Comparison of ENCODE assay signal across 9 mouse cellular contexts in genomic region chr9:44111909-44112308, GRCm38 (mm10). TPM values are rescaled to one million over a fixed set of nuclear protein-coding genes. Genes with fewer than 3 reads are reported as not detected.
A peak's percentile ranks its signal among the peaks of the same experiment; 100 is the strongest.
DNase-seq lines count a peak whose midpoint lies in the region; ATAC-seq and TF ChIP-seq lines count a peak whose summit lies in the region.
"Not testable (repeated sequence)": the region's sequence is repeated elsewhere in the genome, so short reads cannot be mapped to it uniquely, and the experiment has no call there.
"Had no signal": no experiment of that assay in that cellular context is flagged by ENCODE, and none has a peak within 500 bp of the region (broad histone marks: within the 10 kb centered on the region; RNA-seq: fewer than 3 reads in every experiment).

No protein-coding gene starts in this region.

- CTCF ChIA-PET in Patski (lab: Charles Lee) = not testable (repeated sequence)

- not testable (repeated sequence) for TF ChIP-seq EP300 in liver, postnatal 0 days (IDR thresholded peaks at IDR 0.05; ENCODE audit: low read depth)

- DNase-seq in Patski (ENCODE audit: low read depth, low spot score); forebrain, embryonic 11.5 days (ENCODE audit: low spot score); intestine, embryonic 14.5 days (ENCODE audit: low spot score); liver, postnatal 0 days: not testable (repeated sequence)

- TF ChIP-seq CTCF in Patski (IDR thresholded peaks at IDR 0.05); liver, postnatal 0 days (IDR thresholded peaks at IDR 0.05; ENCODE audit: low read depth): not testable (repeated sequence)

- TF ChIP-seq POLR2A in myocyte (IDR thresholded peaks at IDR 0.05; ENCODE audit: insufficient read length, low read depth) = not testable (repeated sequence)

- not testable (repeated sequence) for H3K36me3 ChIP-seq in forebrain, embryonic 11.5 days (ENCODE audit: control insufficient read depth, insufficient read depth, low read length); intestine, embryonic 14.5 days (ENCODE audit: control insufficient read depth, insufficient read depth, low read length); myocyte (ENCODE audit: control insufficient read depth, insufficient read depth)
- H3K36me3 ChIP-seq in heart, embryonic 13.5 days = peaks cover 14% of the 10 kb centered on the region
- peaks cover 27% of the 10 kb centered on the region for H3K36me3 ChIP-seq in limb, embryonic 12.5 days
- peaks cover 11% of the 10 kb centered on the region; the same call in 1 of the 2 replicates for H3K36me3 ChIP-seq in liver, postnatal 0 days (replicated peaks; ENCODE audit: insufficient read depth, low read length)

- in situ Hi-C loops in Patski (cut with MboI; ENCODE audit: low pct_unique_long_range_greater_than_20kb) = not testable (repeated sequence)

- 77% methylated on average over 9 of the region's 12 CpGs for WGBS in forebrain, embryonic 11.5 days
- 57% methylated on average over 10 of the region's 12 CpGs for WGBS in heart, embryonic 13.5 days
- 59% methylated on average over 9 of the region's 12 CpGs for WGBS in intestine, embryonic 14.5 days
- 71% methylated on average over 10 of the region's 12 CpGs for WGBS in limb, embryonic 12.5 days
- 64% methylated on average over 9 of the region's 12 CpGs for WGBS in liver, postnatal 0 days (ENCODE audit: insufficient replicate concordance)

- H3K9ac ChIP-seq in forebrain, embryonic 11.5 days (ENCODE audit: low read length); intestine, embryonic 14.5 days (ENCODE audit: low read length); limb, embryonic 12.5 days (replicated peaks); liver, postnatal 0 days (replicated peaks): not testable (repeated sequence)
- peak overlapping the region; percentile 70 for H3K9ac ChIP-seq in heart, embryonic 13.5 days

- peaks cover 25% of the 10 kb centered on the region for H3K4me1 ChIP-seq in forebrain, embryonic 11.5 days (replicated peaks; ENCODE audit: control insufficient read depth, insufficient read depth, low read length)
- H3K4me1 ChIP-seq in heart, embryonic 13.5 days = peaks cover 56% of the 10 kb centered on the region
- peaks cover 37% of the 10 kb centered on the region for H3K4me1 ChIP-seq in intestine, embryonic 14.5 days (replicated peaks; ENCODE audit: control insufficient read depth, insufficient read depth, low read length)
- peaks cover 47% of the 10 kb centered on the region for H3K4me1 ChIP-seq in limb, embryonic 12.5 days (replicated peaks)
- peaks cover 28% of the 10 kb centered on the region for H3K4me1 ChIP-seq in liver, postnatal 0 days (ENCODE audit: insufficient read depth)

- POLR2A ChIA-PET in Patski (lab: Charles Lee) = not testable (repeated sequence)

- H3ac ChIP-seq in myocyte (ENCODE audit: control insufficient read depth, insufficient read length) = not testable (repeated sequence)

- not testable (repeated sequence) for H3K4me3 ChIP-seq in forebrain, embryonic 11.5 days (ENCODE audit: low read depth, low read length); intestine, embryonic 14.5 days (ENCODE audit: low read depth, low read length)
- peak overlapping the region; percentile 65 for H3K4me3 ChIP-seq in heart, embryonic 13.5 days
- H3K4me3 ChIP-seq in limb, embryonic 12.5 days (replicated peaks) = peak overlapping the region; percentile 82
- peak overlapping the region; percentile 88; the same call in 1 of the 2 replicates for H3K4me3 ChIP-seq in liver, postnatal 0 days (ENCODE audit: low read depth, low read length)
- peak overlapping the region; percentile 45 for H3K4me3 ChIP-seq in myocyte

- H3K79me2 ChIP-seq in myocyte (ENCODE audit: control insufficient read depth, insufficient read depth) = peaks cover 34% of the 10 kb centered on the region

- H3K27ac ChIP-seq in forebrain, embryonic 11.5 days (ENCODE audit: low read depth, low read length); heart, embryonic 13.5 days (replicated peaks); intestine, embryonic 14.5 days (ENCODE audit: low read depth); limb, embryonic 12.5 days; liver, postnatal 0 days (ENCODE audit: low read depth): not testable (repeated sequence)

- not testable (repeated sequence) for H3K27me3 ChIP-seq in Patski; forebrain, embryonic 11.5 days (ENCODE audit: control insufficient read depth, insufficient read depth, low read length); heart, embryonic 13.5 days (replicated peaks); intestine, embryonic 14.5 days (replicated peaks; ENCODE audit: control insufficient read depth, insufficient read depth, low read length); limb, embryonic 12.5 days; liver, postnatal 0 days (ENCODE audit: insufficient read depth, low read length); myocyte (ENCODE audit: control insufficient read depth, insufficient read depth, insufficient read length)

- ATAC-seq in Patski = peak; percentile 10
- not testable (repeated sequence) for ATAC-seq in forebrain, embryonic 11.5 days (replicated peaks; ENCODE audit: low FRiP score); heart, embryonic 13.5 days (ENCODE audit: extremely low read depth, insufficient number of reproducible peaks, low FRiP score, low TSS enrichment); intestine, embryonic 14.5 days (replicated peaks; ENCODE audit: low FRiP score, low TSS enrichment, low read depth); limb, embryonic 12.5 days (ENCODE audit: insufficient number of reproducible peaks, insufficient read depth, low FRiP score, low TSS enrichment, low read depth); liver, postnatal 0 days

- H3K9me3 ChIP-seq in forebrain, embryonic 11.5 days (ENCODE audit: control insufficient read depth, low read length); heart, embryonic 13.5 days; intestine, embryonic 14.5 days (ENCODE audit: control insufficient read depth, low read length); limb, embryonic 12.5 days; liver, postnatal 0 days (ENCODE audit: low read length): not testable (repeated sequence)

- H3K4me2 ChIP-seq in forebrain, embryonic 11.5 days (ENCODE audit: low read depth, low read length, severe bottlenecking) = peak overlapping the region; percentile 55; the same call in 1 of the 2 replicates
- H3K4me2 ChIP-seq in heart, embryonic 13.5 days = peak overlapping the region; percentile 72
- H3K4me2 ChIP-seq in intestine, embryonic 14.5 days (ENCODE audit: low read length) = peak overlapping the region; percentile 47
- peak overlapping the region; percentile 65 for H3K4me2 ChIP-seq in limb, embryonic 12.5 days
- peak overlapping the region; percentile 26; the same call in 1 of the 2 replicates for H3K4me2 ChIP-seq in liver, postnatal 0 days (ENCODE audit: low read depth, low read length)
- peak overlapping the region; percentile 68 for H3K4me2 ChIP-seq in myocyte (ENCODE audit: low read depth)

RNA-seq across cellular contexts. Expression of gene Gm49380, which starts 1.4 kb away (rescaled TPM):
- polyA plus RNA-seq in Patski (2021) (0.08 TPM), myocyte (2012; fragmentation: generic; extraction: Trizol) (0.02 TPM)
- 0.97 TPM in 1 of 2 replicates, not detected in the other for polyA plus RNA-seq in forebrain, embryonic 11.5 days (2014; fragmentation: Nextera tagmentation; extraction: Ambion mirVana)
- polyA plus RNA-seq in heart, embryonic 13.5 days (2015; fragmentation: Nextera tagmentation; extraction: Ambion mirVana) = not detected in 2 replicates
- 0.14 and 0.36 TPM in 2 replicates for polyA plus RNA-seq in intestine, embryonic 14.5 days (2014; fragmentation: Nextera tagmentation; extraction: Ambion mirVana)
- polyA plus RNA-seq in limb, embryonic 12.5 days (2016; fragmentation: Nextera tagmentation; extraction: Ambion mirVana) = 0.08 and 0.17 TPM in 2 replicates
- not detected in 2 replicates for polyA plus RNA-seq in liver, postnatal 0 days (2015; fragmentation: Nextera tagmentation; extraction: Ambion mirVana)
- polyA plus RNA-seq: hindbrain, postnatal 0 days had no signal

RNA-seq across cellular contexts. Expression of gene Rnf26, which starts 1.4 kb away (rescaled TPM):
- 38.4 TPM for polyA plus RNA-seq in Patski (2021)
- polyA plus RNA-seq in forebrain, embryonic 11.5 days (2014; fragmentation: Nextera tagmentation; extraction: Ambion mirVana) = 82.3 and 85.2 TPM in 2 replicates
- polyA plus RNA-seq in heart, embryonic 13.5 days (2015; fragmentation: Nextera tagmentation; extraction: Ambion mirVana) = 38.5 and 39.3 TPM in 2 replicates
- polyA plus RNA-seq in intestine, embryonic 14.5 days (2014; fragmentation: Nextera tagmentation; extraction: Ambion mirVana) = 70.2 and 75.7 TPM in 2 replicates
- polyA plus RNA-seq in limb, embryonic 12.5 days (2016; fragmentation: Nextera tagmentation; extraction: Ambion mirVana) = 89.6 and 91.4 TPM in 2 replicates
- 17.9 and 18.8 TPM in 2 replicates for polyA plus RNA-seq in liver, postnatal 0 days (2015; fragmentation: Nextera tagmentation; extraction: Ambion mirVana)
- polyA plus RNA-seq in myocyte (2012; fragmentation: generic; extraction: Trizol) = 29.5 TPM

RNA-seq across cellular contexts. Expression of gene C1qtnf5, which starts 4.9 kb away (rescaled TPM):
- polyA plus RNA-seq in Patski (2021) = 0.15 TPM
- polyA plus RNA-seq in forebrain, embryonic 11.5 days (2014; fragmentation: Nextera tagmentation; extraction: Ambion mirVana) = 0.47 and 0.79 TPM in 2 replicates
- 1.1 and 2.1 TPM in 2 replicates for polyA plus RNA-seq in heart, embryonic 13.5 days (2015; fragmentation: Nextera tagmentation; extraction: Ambion mirVana)
- 3.2 and 3.4 TPM in 2 replicates for polyA plus RNA-seq in intestine, embryonic 14.5 days (2014; fragmentation: Nextera tagmentation; extraction: Ambion mirVana)
- 0.84 TPM in 1 of 2 replicates, not detected in the other for polyA plus RNA-seq in limb, embryonic 12.5 days (2016; fragmentation: Nextera tagmentation; extraction: Ambion mirVana)
- 1.0 and 1.3 TPM in 2 replicates for polyA plus RNA-seq in liver, postnatal 0 days (2015; fragmentation: Nextera tagmentation; extraction: Ambion mirVana)
- polyA plus RNA-seq in myocyte (2012; fragmentation: generic; extraction: Trizol) = 0.61 TPM

RNA-seq across cellular contexts. Expression of gene Mfrp, which starts 10.4 kb away (rescaled TPM):
- polyA plus RNA-seq in Patski (2021) (0.12 TPM), myocyte (2012; fragmentation: generic; extraction: Trizol) (0.01 TPM)
- polyA plus RNA-seq in forebrain, embryonic 11.5 days (2014; fragmentation: Nextera tagmentation; extraction: Ambion mirVana) = 0.11 TPM in 1 of 2 replicates, not detected in the other
- polyA plus RNA-seq in heart, embryonic 13.5 days (2015; fragmentation: Nextera tagmentation; extraction: Ambion mirVana) = not detected in 2 replicates
- 0.18 TPM in 1 of 2 replicates, not detected in the other for polyA plus RNA-seq in intestine, embryonic 14.5 days (2014; fragmentation: Nextera tagmentation; extraction: Ambion mirVana)
- polyA plus RNA-seq in limb, embryonic 12.5 days (2016; fragmentation: Nextera tagmentation; extraction: Ambion mirVana) = 0.29 and 0.40 TPM in 2 replicates
- not detected in 2 replicates for polyA plus RNA-seq in liver, postnatal 0 days (2015; fragmentation: Nextera tagmentation; extraction: Ambion mirVana)
- polyA plus RNA-seq: forebrain, embryonic 16.5 days had no signal

RNA-seq across cellular contexts. Expression of gene Mcam, which starts 22.4 kb away (rescaled TPM):
- polyA plus RNA-seq in Patski (2021) (72.8 TPM), myocyte (2012; fragmentation: generic; extraction: Trizol) (2.1 TPM)
- 12.9 and 14.8 TPM in 2 replicates for polyA plus RNA-seq in forebrain, embryonic 11.5 days (2014; fragmentation: Nextera tagmentation; extraction: Ambion mirVana)
- 112 and 127 TPM in 2 replicates for polyA plus RNA-seq in heart, embryonic 13.5 days (2015; fragmentation: Nextera tagmentation; extraction: Ambion mirVana)
- 47.9 and 49.7 TPM in 2 replicates for polyA plus RNA-seq in intestine, embryonic 14.5 days (2014; fragmentation: Nextera tagmentation; extraction: Ambion mirVana)
- polyA plus RNA-seq in limb, embryonic 12.5 days (2016; fragmentation: Nextera tagmentation; extraction: Ambion mirVana) = 18.0 and 18.1 TPM in 2 replicates
- 4.2 and 4.5 TPM in 2 replicates for polyA plus RNA-seq in liver, postnatal 0 days (2015; fragmentation: Nextera tagmentation; extraction: Ambion mirVana)
